Mouse (Mus musculus) intestine, embryonic 16.5 days (tissue): ENCODE data around the gene Fam71f1. TPM values are rescaled to one million over a fixed set of nuclear protein-coding genes. Genes with fewer than 3 reads are reported as not detected.

Experiments
- ATAC-seq: fragments of 200-750 bp; cut with Nextera tagmentation; 2 replicates; pipeline ENCODE4 v1.8.0; 2017; ENCODE audit warnings: moderate TSS enrichment, moderate library complexity
- H3K27ac ChIP-seq: fragments of 300-500 bp; sonication (generic); 2 replicates; pipeline ENCODE4 v1.5.1; 2014; ENCODE audit warnings: mild to moderate bottlenecking, low read length
- H3K27me3 ChIP-seq: fragments of 300-500 bp; sonication (generic); replicated peaks from 2 replicates; pipeline ENCODE4 v1.6.1; 2014; ENCODE audit warnings: low read length, control low read depth, mixed read lengths; ENCODE audit not compliant: control insufficient read depth, insufficient read depth
- H3K36me3 ChIP-seq: fragments of 300-500 bp; sonication (generic); 2 replicates; pipeline ENCODE4 v1.6.1; 2014; ENCODE audit warnings: low read length, control low read depth; ENCODE audit not compliant: control insufficient read depth, insufficient read depth
- H3K4me1 ChIP-seq: fragments of 300-500 bp; sonication (generic); 2 replicates; pipeline ENCODE4 v1.6.1; 2014; ENCODE audit warnings: low read length, control low read depth, mixed read lengths; ENCODE audit not compliant: control insufficient read depth, insufficient read depth
- H3K4me2 ChIP-seq: fragments of 300-500 bp; sonication (generic); 2 replicates; pipeline ENCODE4 v1.6.1; 2014; ENCODE audit warnings: low read depth, low read length, control low read depth
- H3K4me3 ChIP-seq: fragments of 300-500 bp; sonication (generic); 2 replicates; pipeline ENCODE4 v1.5.1; 2014; ENCODE audit warnings: mild to moderate bottlenecking, low read length
- H3K9ac ChIP-seq: fragments of 300-500 bp; sonication (generic); 2 replicates; pipeline ENCODE4 v1.6.1; 2014; ENCODE audit warnings: low read depth, low read length
- H3K9me3 ChIP-seq: fragments of 300-500 bp; sonication (generic); 2 replicates; pipeline ENCODE4 v1.6.1; 2016; ENCODE audit warnings: low read length, control low read depth; ENCODE audit not compliant: control insufficient read depth
- WGBS: fragments of 180-500 bp; shearing (Covaris S2); extraction: QIAGEN DNeasy Blood & Tissue Kit; methylation state at CpG from one replicate; pipeline ENCODE4 v1.1.7; 2014; 5-methylcytosine and 5-hydroxymethylcytosine counted together
- polyA plus RNA-seq: library from polyadenylated mRNA; unstranded; fragments of >200 nt; fragmentation: Nextera tagmentation; extraction: Ambion mirVana; gene quantifications from 2 replicates; pipeline ENCODE4 v1.2.1, GENCODE M21; 2015

Fam71f1 gene
- polyA plus RNA-seq, result not detected in 2 replicates

GRCm38 (mm10) chr6:29318879-29319278 is at the start of gene Fam71f1:
Fam71f1 (plus strand) TSS chr6:29319140.
- Histone ChIP-seq H3K36me3 (no peaks in the 10 kb centered on the region), H3K4me2 (no peak within 1 kb of the TSS), H3K4me3 (no peak within 1 kb of the TSS), H3K9me3 (no peaks in the 10 kb centered on the region), H3K9ac (no peak within 1 kb of the TSS), H3K27me3 (no peaks in the 10 kb centered on the region), H3K4me1 (no peaks in the 10 kb centered on the region), H3K27ac (no peak within 1 kb of the TSS)
- WGBS, result 50% methylated on average over 5 of the region's 5 CpGs
- peak; percentile 70; the same call in 1 of the 2 replicates for ATAC-seq

GRCm38 (mm10) chr6:29270961-29271360 is 48.0 kb upstream of the Fam71f1 start:
- WGBS, result 4% methylated on average over 8 of the region's 8 CpGs
- ATAC-seq, result peak; percentile 54
- H3K27ac ChIP-seq, result peak overlapping the region; percentile 34

GRCm38 (mm10) chr6:29272312-29273072 is 46.4 kb upstream of the Fam71f1 start, which contains the start of gene Hilpda:
Hilpda (plus strand) TSS chr6:29272488.
- peak; percentile 97 for ATAC-seq
- Histone ChIP-seq H3K4me3 (peak within 1 kb of the TSS; percentile 70), H3K4me1 (peaks cover 9% of the 10 kb centered on the region), H3K4me2 (peak within 1 kb of the TSS; percentile 68), H3K9me3 (no peaks in the 10 kb centered on the region), H3K27me3 (no peaks in the 10 kb centered on the region), H3K36me3 (0 out of 2 replicates have a peak, but pooled peaks cover 3% of the 10 kb centered on the region), H3K27ac (peak within 1 kb of the TSS; percentile 90), H3K9ac (peak within 1 kb of the TSS; percentile 82)
- under 1% methylated on average over 46 of the region's 46 CpGs for WGBS

More at GRCm38 (mm10) chr6:29270961-29271360, 48.0 kb upstream of the Fam71f1 start:
- Histone ChIP-seq H3K36me3 (0 out of 2 replicates have a peak, but pooled peaks cover 3% of the 10 kb centered on the region), H3K4me2 (peak overlapping the region; percentile 51), H3K27me3 (no peaks in the 10 kb centered on the region), H3K4me3 (peak overlapping the region; percentile 20), H3K9me3 (no peaks in the 10 kb centered on the region), H3K4me1 (peaks cover 9% of the 10 kb centered on the region), H3K9ac (peak overlapping the region; percentile 34; the same call in 1 of the 2 replicates)

- Histone ChIP-seq H3K4me1 (peaks cover 3% of the 10 kb centered on the region), H3K4me3 (no peak overlapping the region), H3K4me2 (no peak overlapping the region), H3K27ac (no peak overlapping the region), H3K9ac (no peak overlapping the region), H3K27me3 (no peaks in the 10 kb centered on the region), H3K9me3 (no peaks in the 10 kb centered on the region), H3K36me3 (0 out of 2 replicates have a peak, but pooled peaks cover 3% of the 10 kb centered on the region)
- WGBS, result 80% methylated on average over 5 of the region's 5 CpGs
- ATAC-seq, result no peak
Measured at GRCm38 (mm10) chr6:29276746-29277145, 42.2 kb upstream of the Fam71f1 start.

DNA sequence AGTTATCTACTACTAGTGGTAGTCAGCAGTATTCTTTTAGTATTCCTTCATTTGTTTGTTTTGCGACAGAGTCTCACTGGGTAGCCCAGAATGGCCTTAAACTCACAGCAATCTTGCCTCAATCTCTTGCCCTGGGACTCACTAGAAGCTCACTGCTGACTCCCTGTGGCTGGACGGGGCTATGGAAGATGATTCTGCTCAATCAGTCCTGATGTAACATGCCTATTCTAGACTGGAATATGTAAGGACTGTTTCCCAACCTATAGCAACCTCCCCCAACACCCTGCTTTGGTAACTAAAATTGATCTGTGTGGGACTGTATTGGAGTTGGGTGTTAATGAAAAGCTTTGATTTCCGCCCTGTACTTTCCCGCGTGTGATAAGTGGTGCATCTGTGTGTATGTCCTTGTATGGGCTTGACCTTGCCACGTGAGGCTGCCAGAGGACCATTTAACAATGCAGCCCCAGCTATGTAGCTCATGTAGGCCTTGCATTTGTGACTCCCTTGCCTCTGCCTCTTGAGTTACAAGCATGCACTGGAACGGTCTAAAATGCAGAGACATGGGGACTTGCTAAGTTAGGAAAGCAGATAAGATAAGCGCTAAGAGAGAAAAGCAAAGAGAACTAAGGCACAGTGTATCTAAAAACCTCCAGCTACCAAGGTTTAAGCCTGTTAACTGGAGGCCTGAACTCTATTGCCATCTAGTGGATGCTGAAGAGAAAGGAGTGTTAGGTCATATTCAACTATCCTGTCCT is 40.2 kb upstream of the Fam71f1 start:
- H3K4me1 ChIP-seq, result no peaks in the 10 kb centered on the region
- no peak overlapping the region for H3K4me3 ChIP-seq
- H3K9me3 ChIP-seq, result no peaks in the 10 kb centered on the region
- 27% methylated on average over 8 of the region's 8 CpGs for WGBS
- H3K36me3 ChIP-seq, result 0 out of 2 replicates have a peak, but pooled peaks cover 3% of the 10 kb centered on the region
- no peak overlapping the region for H3K4me2 ChIP-seq
- no peak overlapping the region; the same call in 1 of the 2 replicates for H3K27ac ChIP-seq
- no peaks in the 10 kb centered on the region for H3K27me3 ChIP-seq
- peak; percentile 65 for ATAC-seq
- no peak overlapping the region for H3K9ac ChIP-seq

GRCm38 (mm10) chr6:29279293-29279692 is 39.6 kb upstream of the Fam71f1 start, which contains the start of gene Fam71f2:
Fam71f2 (plus strand) TSS chr6:29279593.
- Histone ChIP-seq H3K9me3 (no peaks in the 10 kb centered on the region), H3K27ac (no peak within 1 kb of the TSS; the same call in 1 of the 2 replicates), H3K4me2 (no peak within 1 kb of the TSS), H3K4me1 (no peaks in the 10 kb centered on the region), H3K4me3 (no peak within 1 kb of the TSS), H3K27me3 (no peaks in the 10 kb centered on the region), H3K36me3 (0 out of 2 replicates have a peak, but pooled peaks cover 3% of the 10 kb centered on the region), H3K9ac (no peak within 1 kb of the TSS)
- ATAC-seq, result no peak
- 80% methylated on average over 8 of the region's 8 CpGs for WGBS

- H3K27ac ChIP-seq, result no peak overlapping the region
- H3K9me3 ChIP-seq, result no peaks in the 10 kb centered on the region
- no peaks in the 10 kb centered on the region for H3K36me3 ChIP-seq
- no peaks in the 10 kb centered on the region for H3K4me1 ChIP-seq
- H3K27me3 ChIP-seq, result no peaks in the 10 kb centered on the region
- H3K4me2 ChIP-seq, result no peak overlapping the region
- H3K4me3 ChIP-seq, result no peak overlapping the region
- 41% methylated on average over 7 of the region's 7 CpGs for whole genome bisulfite sequencing
- no peak overlapping the region for H3K9ac ChIP-seq
- ATAC-seq, result no peak
Measured at GRCm38 (mm10) chr6:29280671-29281070, 38.3 kb upstream of the Fam71f1 start.

- H3K4me1 ChIP-seq, result no peaks in the 10 kb centered on the region
- H3K27me3 ChIP-seq, result no peaks in the 10 kb centered on the region
- no peak overlapping the region for H3K27ac ChIP-seq
- H3K9me3 ChIP-seq, result no peaks in the 10 kb centered on the region
- no peak overlapping the region for H3K9ac ChIP-seq
- H3K4me2 ChIP-seq, result no peak overlapping the region
- H3K4me3 ChIP-seq, result no peak overlapping the region
- 73% methylated on average over 7 of the region's 7 CpGs for WGBS
- no peak for ATAC-seq
- H3K36me3 ChIP-seq, result no peaks in the 10 kb centered on the region; the same call in 1 of the 2 replicates
Measured at GRCm38 (mm10) chr6:29286870-29287269, 32.1 kb upstream of the Fam71f1 start.

- no peaks in the 10 kb centered on the region; the same call in 1 of the 2 replicates for H3K36me3 ChIP-seq
- no peak overlapping the region for H3K4me3 ChIP-seq
- H3K27ac ChIP-seq, result no peak overlapping the region
- no peak for ATAC-seq
- H3K27me3 ChIP-seq, result no peaks in the 10 kb centered on the region
- H3K4me1 ChIP-seq, result no peaks in the 10 kb centered on the region
- H3K9me3 ChIP-seq, result no peaks in the 10 kb centered on the region
- no peak overlapping the region for H3K4me2 ChIP-seq
- H3K9ac ChIP-seq, result no peak overlapping the region
- WGBS, result 45% methylated on average over 6 of the region's 6 CpGs
Measured at GRCm38 (mm10) chr6:29287481-29287880, 31.5 kb upstream of the Fam71f1 start.
